Mouse (Mus musculus) cerebellum, adult 2 months (tissue): ENCODE measurements around the gene 1700086D15Rik.

Source experiments
- CTCF ChIP-seq: fragments of 200-500 bp; IDR thresholded peaks from 2 replicates; pipeline ENCODE4 v1.5.1; 2011; ENCODE audit warnings: low read depth, mild to moderate bottlenecking, control low read depth, low read length, moderate library complexity, borderline replicate concordance; ENCODE audit not compliant: insufficient read depth
- POLR2A ChIP-seq: fragments of 200-500 bp; IDR thresholded peaks from 2 replicates; pipeline ENCODE4 v1.6.1; 2011; ENCODE audit warnings: low read length, control low read depth, borderline replicate concordance; ENCODE audit not compliant: insufficient read depth

GRCm38 (mm10) chr11:65205306-65205705 is 45.6 kb upstream of the 1700086D15Rik start:
- TF ChIP-seq CTCF: no peak
- no peak for TF ChIP-seq POLR2A
